Mouse (Mus musculus) E14TG2a.4 (cell line): ENCODE data around the gene Dnase2a.

Experiments used
- CTCF ChIP-seq: conservative IDR thresholded peaks from 2 replicates; pipeline ENCODE4 v1.5.1; 2014; ENCODE audit warnings: low read length
- NANOG ChIP-seq: IDR thresholded peaks from 2 replicates; pipeline ENCODE4 v1.6.1; 2014; ENCODE audit warnings: borderline replicate concordance, low read length, mixed read lengths

DNA sequence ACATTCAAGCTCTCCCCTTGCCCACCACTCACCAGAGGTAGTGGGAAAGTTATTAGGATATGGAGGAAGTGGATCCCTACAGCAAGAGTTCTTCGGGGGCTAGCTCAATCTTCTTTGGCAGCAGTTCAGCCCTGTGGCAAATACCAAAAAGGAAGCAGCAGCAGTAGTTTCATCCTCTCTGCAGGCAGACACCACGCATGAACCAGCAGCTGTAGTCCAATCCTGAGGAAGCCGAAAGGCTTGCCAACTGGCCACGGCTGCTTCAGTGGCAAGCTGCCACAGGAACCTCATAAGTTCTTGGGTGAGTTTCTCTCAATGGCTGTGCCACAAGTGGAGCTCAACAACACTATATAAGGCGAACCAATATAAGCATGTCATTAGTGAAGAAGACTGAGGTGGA is 12.4 kb upstream of the Dnase2a start:
- no peak for TF ChIP-seq CTCF
- TF ChIP-seq NANOG = no peak
